Mouse (Mus musculus): ENCODE data around the gene Manba. TPM values are rescaled to one million over a fixed set of nuclear protein-coding genes. Genes with fewer than 3 reads are reported as not detected.

Manba gene
- polyA plus RNA-seq (2012; rRNA removed): 1.7 and 3.6 TPM in 2 replicates

GRCm38 (mm10) chr3:135485128-135485899, at the start of gene Manba:
TSS of gene Manba (plus strand) at chr3:135485611.

GRCm38 (mm10) chr3:135437758-135438495, 47.5 kb upstream of the Manba start, which contains the start of gene Ube2d3:
TSS of gene Ube2d3 (plus strand) at chr3:135438149.

Other genes starting within 250 kb of the Manba start
- 0.40 and 0.67 TPM in 2 replicates for gene Bdh2, start 204.4 kb upstream of the Manba start, polyA plus RNA-seq (2012; rRNA removed)
- gene Slc9b2, start 177.9 kb upstream of the Manba start, polyA plus RNA-seq (2012; rRNA removed): 1.0 and 1.4 TPM in 2 replicates
- gene Slc9b1, start 137.6 kb upstream of the Manba start, polyA plus RNA-seq (2012; rRNA removed): not detected in 2 replicates
- gene Cisd2, start 61.7 kb upstream of the Manba start, polyA plus RNA-seq (2012; rRNA removed): 15.6 and 33.7 TPM in 2 replicates
- gene Ube2d3, start 47.5 kb upstream of the Manba start, polyA plus RNA-seq (2012; rRNA removed): 71.5 and 109 TPM in 2 replicates
- gene Nfkb1, start 205.9 kb downstream of the Manba start, polyA plus RNA-seq (2012; rRNA removed): 30.8 and 35.0 TPM in 2 replicates